Mouse (Mus musculus) heart, postnatal 25 days (tissue): ENCODE measurements around the gene Wdr77. TPM values are rescaled to one million over a fixed set of nuclear protein-coding genes. Genes with fewer than 3 reads are reported as not detected.

ENCODE experiments used
- total RNA-seq, 2 experiments: library from RNA; stranded (reverse); gene quantifications; 2 replicates each; pipeline ENCODE4 v1.2.3; 2021

The Wdr77 gene
- total RNA-seq, 2 experiments from 2014 or later = 43.5 to 44.9 TPM

Other genes with a start within 250 kb of the Wdr77 start
- 100 to 1,000 TPM; 103 to 105 TPM for gene Rap1a, start 158.0 kb upstream of the Wdr77 start, total RNA-seq
- under 1 TPM; 0.21 to 0.25 TPM for gene Adora3, start 88.5 kb upstream of the Wdr77 start, total RNA-seq
- not detected for gene Tmigd3, start 88.5 kb upstream of the Wdr77 start, total RNA-seq
- gene I830077J02Rik, start 26.7 kb upstream of the Wdr77 start, total RNA-seq = under 1 TPM; 0.60 to 0.84 TPM
- gene Atp5f1, start 730 bp downstream of the Wdr77 start, total RNA-seq = 1,000 to 10,000 TPM; 1,206 to 1,242 TPM
- under 1 TPM; 0.17 to 0.29 TPM for gene Ovgp1, start 14.3 kb downstream of the Wdr77 start, total RNA-seq
- not detected for gene Pifo, start 55.3 kb downstream of the Wdr77 start, total RNA-seq
- not detected for gene Chil5, start 73.4 kb downstream of the Wdr77 start, total RNA-seq
- not detected for gene Chia1, start 153.9 kb downstream of the Wdr77 start, total RNA-seq
- gene Chil3, start 208.2 kb downstream of the Wdr77 start, total RNA-seq = under 1 TPM in 1 of 2 experiments, not detected in 1; 0.22 TPM